Mouse (Mus musculus): ENCODE data around the gene S100a3.

GRCm38 (mm10) chr3:90600458-90601195, 40.2 kb downstream of the S100a3 start:
- no peak for TF ChIP-seq CTCF (IDR thresholded peaks at IDR 0.05; ENCODE audit: borderline replicate concordance, control insufficient read depth, extremely low read depth, insufficient read depth, low read length, poor library complexity)
- no peak for TF ChIP-seq POLR2A (IDR thresholded peaks at IDR 0.05; ENCODE audit: control insufficient read depth, extremely low read depth, insufficient read depth, low read length, poor library complexity)
